Mouse (Mus musculus): ENCODE data around the gene Agap2. TPM values are rescaled to one million over a fixed set of nuclear protein-coding genes. Genes with fewer than 3 reads are reported as not detected.

Agap2 gene
- total and polyA plus RNA-seq, 3 experiments, result 24.8 to 43.5 (median 26.1) TPM

DNA sequence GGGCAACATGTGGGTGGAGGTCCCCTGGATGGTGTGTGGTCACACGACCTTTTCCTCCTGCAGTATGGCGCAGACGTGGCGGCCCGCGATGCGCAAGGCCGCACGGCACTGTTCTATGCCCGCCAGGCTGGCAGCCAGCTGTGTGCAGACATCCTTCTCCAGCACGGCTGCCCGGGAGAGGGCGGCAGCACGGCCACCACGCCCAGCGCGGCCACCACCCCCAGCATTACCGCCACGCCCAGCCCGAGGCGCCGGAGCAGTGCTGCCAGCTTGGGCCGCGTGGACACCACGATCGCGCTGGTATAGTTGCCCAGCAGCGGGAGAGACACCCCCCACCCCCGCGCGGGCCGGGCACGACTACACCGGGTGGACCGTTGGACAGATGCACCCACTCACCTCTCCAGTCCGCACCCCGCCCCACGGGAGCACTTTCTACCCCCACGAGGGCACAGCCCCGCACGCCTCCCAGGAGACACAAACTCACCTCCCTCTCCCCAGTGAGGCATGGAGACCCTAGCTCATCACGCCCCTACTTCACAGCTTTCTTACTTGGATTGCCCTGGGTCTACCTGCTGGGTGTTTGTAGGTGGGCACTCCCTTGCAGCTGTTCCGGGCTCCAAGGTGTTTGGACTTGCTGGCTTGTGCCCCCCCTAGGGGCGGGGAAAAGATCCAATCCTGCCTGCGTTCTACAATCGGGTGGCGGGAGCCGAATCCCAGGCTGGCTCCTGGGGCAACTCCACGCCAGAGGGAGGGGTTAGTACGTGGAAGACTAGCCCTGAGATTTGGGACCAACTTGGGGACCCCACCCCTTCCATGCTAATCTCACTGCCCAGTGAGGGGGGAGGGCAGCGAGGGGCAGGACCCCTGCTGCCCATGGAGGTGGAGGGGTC, 16.7 kb downstream of the Agap2 start:
- Histone ChIP-seq H3K27me3 (replicated peaks) (no peaks in the 10 kb centered on the region), H3K36me3 (replicated peaks in 1 of 2; ENCODE audit: control insufficient read depth in 1 of 2, insufficient read depth in 1 of 2, low read length in 1 of 2) (peaks cover 76 to 98% of the 10 kb centered on the region in 2 experiments), H3K79me2 (replicated peaks; ENCODE audit: control insufficient read depth, extremely low read depth, insufficient read depth, poor library complexity, severe bottlenecking) (no peaks in the 10 kb centered on the region), H3K4me1 (ENCODE audit: control insufficient read depth in 1 of 2, insufficient read depth in 2 of 2) (no peaks in the 10 kb centered on the region), H3K9ac (ENCODE audit: insufficient read depth, low read depth) (no peak overlapping the region), H3K4me2 (ENCODE audit: insufficient read depth, low read depth, poor library complexity, severe bottlenecking) (no peak overlapping the region), H3K27ac (ENCODE audit: insufficient read depth, low read depth) (no peak overlapping the region), H3K9me3 (replicated peaks; ENCODE audit: low read length) (peaks cover 11% of the 10 kb centered on the region), H3K4me3 (replicated peaks in 1 of 3; ENCODE audit: low read depth in 2 of 3, low read length in 2 of 3, poor library complexity in 1 of 3) (no peak overlapping the region)
- dilution Hi-C loops (cut with MboI; ENCODE audit: extremely low pct_ligation_motif_present, extremely low pct_unique_long_range_greater_than_20kb, low sequenced_read_pairs) (no loop called here), in situ Hi-C loops (cut with MboI; ENCODE audit: low pct_ligation_motif_present, low pct_unique_long_range_greater_than_20kb, low sequenced_read_pairs) (no loop called here)
- no peak for TF ChIP-seq NRF1 (IDR thresholded peaks at IDR 0.05; ENCODE audit: low read depth, low read length)
- no peak for TF ChIP-seq ZC3H11A (IDR thresholded peaks at IDR 0.05; ENCODE audit: low read depth, low read length)
- no peak for DNase-seq (ENCODE audit: extremely low read depth)

DNA sequence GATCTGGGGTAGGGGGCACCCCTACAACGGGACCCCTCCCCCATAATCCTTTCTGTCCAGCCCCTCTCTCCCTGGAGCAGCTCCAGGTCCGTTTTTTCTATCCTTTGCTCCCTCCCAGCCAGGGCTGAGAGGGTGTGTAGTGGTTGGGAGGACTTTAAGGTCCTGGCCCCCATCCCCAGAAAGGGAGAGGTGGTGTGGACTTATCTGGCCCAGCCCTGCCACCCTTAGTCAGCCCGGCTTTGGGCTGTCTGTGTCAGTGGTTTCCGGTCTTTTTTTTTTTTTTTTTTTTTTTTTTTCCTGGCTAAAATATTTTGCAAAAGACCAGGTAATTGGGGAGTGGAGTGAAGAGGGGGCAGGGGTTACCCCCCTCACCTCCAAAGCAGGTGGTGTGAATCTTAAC, 17.7 kb downstream of the Agap2 start:
- no peak overlapping the region for H3K4me2 ChIP-seq (ENCODE audit: insufficient read depth, low read depth, poor library complexity, severe bottlenecking)
- no peaks in the 10 kb centered on the region for H3K27me3 ChIP-seq (replicated peaks)
- dilution Hi-C loops (cut with MboI; ENCODE audit: extremely low pct_ligation_motif_present, extremely low pct_unique_long_range_greater_than_20kb, low sequenced_read_pairs), result no loop called here
- DNase-seq (ENCODE audit: extremely low read depth), result no peak
- H3K9me3 ChIP-seq (replicated peaks; ENCODE audit: low read length), result peaks cover 11% of the 10 kb centered on the region
- peaks cover 0 to 6% of the 10 kb centered on the region in 2 experiments; a peak in 2 of 4 replicates for H3K4me1 ChIP-seq (ENCODE audit: control insufficient read depth in 1 of 2, insufficient read depth in 2 of 2)
- no peak overlapping the region for H3K27ac ChIP-seq (ENCODE audit: insufficient read depth, low read depth)
- H3K4me3 ChIP-seq (replicated peaks in 1 of 3; ENCODE audit: low read depth in 2 of 3, low read length in 2 of 3, poor library complexity in 1 of 3), result no peak overlapping the region
- H3K79me2 ChIP-seq (replicated peaks; ENCODE audit: control insufficient read depth, extremely low read depth, insufficient read depth, poor library complexity, severe bottlenecking), result no peaks in the 10 kb centered on the region
- H3K36me3 ChIP-seq (replicated peaks in 1 of 2; ENCODE audit: control insufficient read depth in 1 of 2, insufficient read depth in 1 of 2, low read length in 1 of 2), result peaks cover 74 to 97% of the 10 kb centered on the region in 2 experiments
- in situ Hi-C loops (cut with MboI; ENCODE audit: low pct_ligation_motif_present, low pct_unique_long_range_greater_than_20kb, low sequenced_read_pairs), result no loop called here
- H3K9ac ChIP-seq (ENCODE audit: insufficient read depth, low read depth), result no peak overlapping the region
- TF ChIP-seq SIN3A (IDR thresholded peaks at IDR 0.05; ENCODE audit: low read length) (no peak), MYC (IDR thresholded peaks at IDR 0.05; ENCODE audit: low read depth, low read length) (no peak), BHLHE40 (IDR thresholded peaks at IDR 0.05; ENCODE audit: low read depth, low read length) (no peak), KAT2A (IDR thresholded peaks at IDR 0.05; ENCODE audit: insufficient replicate concordance, low read length) (no peak), CHD1 (IDR thresholded peaks at IDR 0.05; ENCODE audit: low read depth, low read length) (no peak), NELFE (IDR thresholded peaks at IDR 0.05; ENCODE audit: low read depth, low read length) (no peak), SMC3 (IDR thresholded peaks at IDR 0.05; ENCODE audit: low read depth, low read length) (no peak)

DNA sequence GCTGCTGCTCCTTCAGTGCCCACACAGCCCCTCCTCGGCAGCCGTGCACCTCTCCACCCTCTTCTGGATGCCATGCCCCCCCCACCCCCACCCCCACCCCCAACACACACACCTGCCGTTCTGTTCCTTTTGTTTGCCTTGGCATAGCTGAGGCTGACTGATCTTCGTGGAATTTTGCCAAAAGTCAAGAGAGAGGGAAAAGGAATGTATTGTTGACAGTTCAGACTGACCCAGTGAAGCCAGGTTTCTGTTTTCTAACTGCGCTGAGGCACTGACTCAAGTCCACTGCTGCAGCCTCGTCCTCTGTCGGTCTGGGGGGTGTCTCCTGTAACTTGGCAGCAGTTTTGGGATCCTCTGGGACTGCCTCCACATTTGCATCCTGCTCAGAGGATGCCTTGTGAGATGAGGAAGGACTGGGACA, 19.3 kb downstream of the Agap2 start:
- no peak overlapping the region for H3K4me2 ChIP-seq (ENCODE audit: insufficient read depth, low read depth, poor library complexity, severe bottlenecking)
- no peak overlapping the region for H3K9ac ChIP-seq (ENCODE audit: insufficient read depth, low read depth)
- H3K27ac ChIP-seq (ENCODE audit: insufficient read depth, low read depth), result no peak overlapping the region
- H3K9me3 ChIP-seq (replicated peaks; ENCODE audit: low read length), result peaks cover 11% of the 10 kb centered on the region
- H3K4me1 ChIP-seq (ENCODE audit: control insufficient read depth in 1 of 2, insufficient read depth in 2 of 2), result peaks cover 0 to 9% of the 10 kb centered on the region in 2 experiments; a peak in 2 of 4 replicates
- H3K27me3 ChIP-seq (replicated peaks), result no peaks in the 10 kb centered on the region
- dilution Hi-C loops (cut with MboI; ENCODE audit: extremely low pct_ligation_motif_present, extremely low pct_unique_long_range_greater_than_20kb, low sequenced_read_pairs) (no loop called here), in situ Hi-C loops (cut with MboI; ENCODE audit: low pct_ligation_motif_present, low pct_unique_long_range_greater_than_20kb, low sequenced_read_pairs) (no loop called here)
- TF ChIP-seq UBTF (IDR thresholded peaks at IDR 0.05; ENCODE audit: low read depth, low read length) (no peak), GABPA (IDR thresholded peaks at IDR 0.05; ENCODE audit: insufficient replicate concordance, low read depth, low read length) (no peak), HCFC1 (IDR thresholded peaks at IDR 0.05; ENCODE audit: low read depth, low read length) (no peak), ZC3H11A (IDR thresholded peaks at IDR 0.05; ENCODE audit: low read depth, low read length) (no peak), TBP (conservative IDR thresholded peaks at IDR 0.05; ENCODE audit: low read depth, low read length) (no peak), E2F4 (IDR thresholded peaks at IDR 0.05; ENCODE audit: insufficient replicate concordance, low read depth, low read length) (no peak)
- H3K36me3 ChIP-seq (replicated peaks in 1 of 2; ENCODE audit: control insufficient read depth in 1 of 2, insufficient read depth in 1 of 2, low read length in 1 of 2), result peaks cover 77 to 98% of the 10 kb centered on the region in 2 experiments
- DNase-seq (ENCODE audit: extremely low read depth), result no peak
- no peaks in the 10 kb centered on the region for H3K79me2 ChIP-seq (replicated peaks; ENCODE audit: control insufficient read depth, extremely low read depth, insufficient read depth, poor library complexity, severe bottlenecking)
- no peak overlapping the region for H3K4me3 ChIP-seq (replicated peaks in 1 of 3; ENCODE audit: low read depth in 2 of 3, low read length in 2 of 3, poor library complexity in 1 of 3)

Measured in CH12.LX (cell line).